Mouse (Mus musculus) liver, embryonic 12.5 days (tissue): ENCODE measurements around the gene Nhlrc1. TPM values are rescaled to one million over a fixed set of nuclear protein-coding genes. Genes with fewer than 3 reads are reported as not detected.

Experiments
- ATAC-seq: fragments of 200-750 bp; cut with Nextera tagmentation; 2 replicates; pipeline ENCODE4 v1.8.0; 2017; ENCODE audit warnings: moderate number of reproducible peaks, mild to moderate bottlenecking, moderate library complexity
- H3K27ac ChIP-seq: fragments of 300-500 bp; sonication (generic); 2 replicates; pipeline ENCODE4 v1.5.1; 2016; ENCODE audit warnings: mild to moderate bottlenecking
- H3K27me3 ChIP-seq: fragments of 300-500 bp; sonication (generic); replicated peaks from 2 replicates; pipeline ENCODE4 v1.6.1; 2016; ENCODE audit warnings: mild to moderate bottlenecking, moderate library complexity
- H3K36me3 ChIP-seq: fragments of 300-500 bp; sonication (generic); 2 replicates; pipeline ENCODE4 v1.6.1; 2016; ENCODE audit warnings: mild to moderate bottlenecking, moderate library complexity
- H3K4me1 ChIP-seq: fragments of 300-500 bp; sonication (generic); 2 replicates; pipeline ENCODE4 v1.6.1; 2016
- H3K4me2 ChIP-seq: fragments of 300-500 bp; sonication (generic); 2 replicates; pipeline ENCODE4 v1.6.1; 2016; ENCODE audit warnings: mild to moderate bottlenecking, moderate library complexity
- H3K4me3 ChIP-seq: fragments of 300-500 bp; sonication (generic); 2 replicates; pipeline ENCODE4 v1.5.1; 2016; ENCODE audit warnings: mild to moderate bottlenecking, moderate library complexity
- H3K9ac ChIP-seq: fragments of 300-500 bp; sonication (generic); 2 replicates; pipeline ENCODE4 v1.6.1; 2016; ENCODE audit warnings: mild to moderate bottlenecking, moderate library complexity
- H3K9me3 ChIP-seq: fragments of 300-500 bp; sonication (generic); replicated peaks from 2 replicates; pipeline ENCODE4 v1.6.1; 2016; ENCODE audit warnings: mild to moderate bottlenecking, moderate library complexity
- WGBS: fragments of 180-500 bp; shearing (Covaris S2); methylation state at CpG from one replicate; pipeline ENCODE4 v1.1.7; 2016; ENCODE audit not compliant: insufficient replicate concordance; 5-methylcytosine and 5-hydroxymethylcytosine counted together
- polyA plus RNA-seq: library from polyadenylated mRNA; unstranded; fragments of >200 nt; fragmentation: Nextera tagmentation; extraction: Ambion mirVana; gene quantifications from 2 replicates; pipeline ENCODE4 v1.2.1, GENCODE M21; 2016

Nhlrc1 gene
- polyA plus RNA-seq, 1 experiment from 2014 or later: 1.0 TPM

GRCm38 (mm10) chr13:46993274-46993551 lies 21.4 kb downstream of the Nhlrc1 start:
- Histone ChIP-seq H3K4me2 (no peak overlapping the region), H3K9me3 (no peaks in the 10 kb centered on the region), H3K9ac (no peak overlapping the region), H3K36me3 (no peaks in the 10 kb centered on the region), H3K27me3 (no peaks in the 10 kb centered on the region), H3K4me1 (no peaks in the 10 kb centered on the region), H3K27ac (no peak overlapping the region), H3K4me3 (no peak overlapping the region)
- 78% methylated on average over 2 of the region's 2 CpGs for WGBS
- no peak for ATAC-seq

DNA sequence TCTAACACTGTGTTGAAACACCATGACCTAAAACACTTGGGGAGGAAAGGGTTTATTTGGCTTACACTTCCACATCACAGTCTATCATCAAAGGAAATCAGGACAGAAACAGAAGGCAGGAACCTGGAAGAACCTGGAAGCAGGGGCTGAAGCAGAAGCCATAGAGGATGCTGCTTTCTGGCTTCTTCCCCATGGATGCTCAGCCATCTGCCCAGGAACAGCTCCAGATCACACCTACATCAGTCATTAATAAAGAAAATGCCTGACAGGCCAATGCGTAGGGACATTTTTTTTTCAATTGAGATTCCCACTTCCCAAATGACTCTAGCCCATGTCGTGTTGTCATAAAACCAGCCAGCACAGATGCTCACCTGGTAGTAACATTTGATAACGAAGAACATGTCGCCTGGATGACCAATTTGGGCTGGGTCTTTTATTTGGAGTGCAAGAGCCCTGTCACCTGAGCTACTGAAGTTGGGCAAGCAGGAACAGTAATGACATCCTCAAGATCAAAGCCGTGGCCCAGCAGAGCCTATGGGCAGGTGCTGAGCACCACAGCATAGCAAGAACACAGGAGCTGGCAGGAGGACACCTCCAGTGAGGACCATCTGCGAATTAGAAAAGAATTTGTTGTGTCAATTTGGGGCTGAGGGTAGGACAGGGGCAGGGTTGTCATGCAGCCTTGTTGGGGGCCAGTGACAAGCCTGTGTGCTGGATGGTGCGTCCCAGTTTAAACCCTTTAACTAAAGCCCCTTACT lies 22.0 kb downstream of the Nhlrc1 start:
- Histone ChIP-seq H3K27ac (no peak overlapping the region), H3K9ac (no peak overlapping the region), H3K4me3 (no peak overlapping the region), H3K4me2 (no peak overlapping the region), H3K36me3 (no peaks in the 10 kb centered on the region), H3K27me3 (no peaks in the 10 kb centered on the region), H3K4me1 (no peaks in the 10 kb centered on the region), H3K9me3 (no peaks in the 10 kb centered on the region)
- no peak for ATAC-seq
- WGBS: 61% methylated on average over 7 of the region's 7 CpGs

DNA sequence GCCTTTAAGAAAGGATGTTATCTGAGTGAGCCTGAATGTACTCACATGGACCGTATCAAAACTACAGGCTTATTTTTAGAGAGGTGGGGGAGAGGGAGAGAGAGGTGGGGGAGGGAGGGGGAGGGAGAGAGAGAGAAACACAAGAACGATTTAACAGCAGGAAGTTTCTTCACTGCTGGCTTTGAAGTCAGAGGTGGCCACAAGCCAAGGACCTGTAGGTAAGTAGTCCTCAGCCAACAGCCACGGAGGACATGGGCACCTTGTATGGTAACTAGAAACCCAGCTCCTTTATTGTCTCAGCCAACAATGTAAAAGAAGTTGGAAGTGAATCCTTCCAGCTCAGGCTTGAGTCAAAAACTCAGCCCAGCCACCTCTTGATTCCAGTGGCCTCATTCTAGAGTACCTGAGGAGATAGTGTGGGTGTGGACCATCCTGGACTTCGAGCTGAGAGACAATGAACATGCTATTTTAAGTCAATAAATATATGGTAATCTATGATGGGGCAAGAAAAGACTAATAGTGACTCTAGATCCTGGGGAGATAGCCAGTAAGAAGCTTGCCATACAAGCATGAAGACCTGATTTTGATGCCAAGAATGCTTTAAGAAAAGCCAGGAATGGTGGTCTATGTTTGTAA lies 24.2 kb downstream of the Nhlrc1 start:
- no peak for ATAC-seq
- H3K9ac ChIP-seq: no peak overlapping the region
- 25% methylated on average over 4 of the region's 4 CpGs for WGBS
- H3K4me1 ChIP-seq: no peaks in the 10 kb centered on the region
- H3K4me3 ChIP-seq: no peak overlapping the region
- H3K4me2 ChIP-seq: no peak overlapping the region
- no peaks in the 10 kb centered on the region for H3K27me3 ChIP-seq
- no peaks in the 10 kb centered on the region for H3K9me3 ChIP-seq
- no peak overlapping the region for H3K27ac ChIP-seq
- H3K36me3 ChIP-seq: no peaks in the 10 kb centered on the region

DNA sequence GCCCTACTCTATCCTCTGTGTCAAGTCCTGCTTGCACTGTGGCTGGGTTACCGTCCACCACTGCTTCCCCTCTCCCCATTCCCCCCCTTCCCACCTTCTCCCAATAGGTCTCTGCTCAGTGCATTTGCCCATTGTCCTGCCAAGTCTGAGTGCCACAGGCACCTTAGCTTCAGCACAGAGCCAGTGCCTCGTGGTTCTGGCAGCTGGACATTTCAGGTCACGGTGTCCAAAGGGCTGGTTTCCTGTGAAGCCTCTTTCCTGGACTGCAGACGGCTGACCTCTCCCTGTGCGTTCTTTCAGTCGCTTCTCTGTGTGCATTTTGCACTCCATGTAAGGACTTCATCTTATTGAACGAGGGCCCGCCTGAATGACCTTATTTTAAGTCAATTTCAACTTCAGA lies 26.7 kb downstream of the Nhlrc1 start:
- Histone ChIP-seq H3K4me2 (no peak overlapping the region), H3K9ac (no peak overlapping the region), H3K4me1 (no peaks in the 10 kb centered on the region), H3K36me3 (no peaks in the 10 kb centered on the region), H3K4me3 (no peak overlapping the region), H3K27ac (no peak overlapping the region), H3K9me3 (no peaks in the 10 kb centered on the region), H3K27me3 (no peaks in the 10 kb centered on the region)
- 63% methylated on average over 8 of the region's 8 CpGs for WGBS
- ATAC-seq: no peak

DNA sequence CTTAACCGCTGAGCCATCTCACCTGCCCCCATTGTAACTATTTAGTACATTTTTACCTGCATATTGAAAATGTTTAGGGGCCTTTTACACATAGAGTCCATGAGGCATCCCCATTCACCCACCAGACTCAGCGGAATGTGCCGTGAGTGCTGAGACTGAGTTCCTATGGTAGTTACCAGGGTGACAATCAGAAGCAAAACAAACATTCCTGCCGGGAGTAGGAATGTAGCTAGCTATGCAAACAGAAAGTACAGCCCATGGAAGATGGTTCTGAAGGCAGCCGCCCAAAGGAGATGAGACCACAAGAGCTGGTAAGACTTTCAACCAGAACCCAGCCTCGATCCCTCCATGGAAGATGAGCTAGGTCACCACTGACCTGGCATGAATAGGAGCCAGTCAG lies 28.4 kb downstream of the Nhlrc1 start:
- Histone ChIP-seq H3K27me3 (no peaks in the 10 kb centered on the region), H3K9ac (no peak overlapping the region), H3K27ac (no peak overlapping the region), H3K4me3 (no peak overlapping the region), H3K4me2 (no peak overlapping the region), H3K4me1 (no peaks in the 10 kb centered on the region), H3K36me3 (no peaks in the 10 kb centered on the region), H3K9me3 (no peaks in the 10 kb centered on the region)
- 73% methylated on average over 6 of the region's 6 CpGs for WGBS
- ATAC-seq: no peak

DNA sequence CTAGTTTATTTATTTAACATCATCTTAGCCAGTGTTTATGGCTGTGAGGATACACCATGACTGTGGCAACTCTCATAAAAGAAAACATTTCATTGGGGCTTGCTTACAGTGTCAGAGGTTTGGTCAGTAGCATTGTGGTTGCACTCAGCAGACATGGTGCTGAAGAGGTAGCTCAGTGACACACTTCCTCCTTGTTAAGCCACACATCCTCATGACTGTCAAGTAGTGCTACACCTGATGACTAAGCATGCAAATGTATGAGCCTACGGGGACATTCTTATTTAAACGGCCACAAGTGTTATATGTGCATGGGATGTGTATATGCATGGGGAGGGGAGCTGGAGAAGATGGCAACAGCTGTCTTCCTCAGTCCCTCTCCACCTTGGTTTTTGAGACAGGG lies 30.8 kb downstream of the Nhlrc1 start:
- no peak overlapping the region for H3K9ac ChIP-seq
- 57% methylated on average over 2 of the region's 2 CpGs for WGBS
- no peak overlapping the region for H3K27ac ChIP-seq
- H3K27me3 ChIP-seq: no peaks in the 10 kb centered on the region
- no peak for ATAC-seq
- H3K4me3 ChIP-seq: no peak overlapping the region
- peaks cover 13% of the 10 kb centered on the region for H3K4me1 ChIP-seq
- H3K9me3 ChIP-seq: no peaks in the 10 kb centered on the region
- no peaks in the 10 kb centered on the region for H3K36me3 ChIP-seq
- H3K4me2 ChIP-seq: no peak overlapping the region

GRCm38 (mm10) chr13:46979836-46980490 lies 34.7 kb downstream of the Nhlrc1 start:
- H3K9me3 ChIP-seq: no peaks in the 10 kb centered on the region
- no peak for ATAC-seq

GRCm38 (mm10) chr13:46976532-46976931 lies 38.1 kb downstream of the Nhlrc1 start:
- Histone ChIP-seq H3K4me1 (peaks cover 25% of the 10 kb centered on the region), H3K4me3 (no peak overlapping the region), H3K4me2 (no peak overlapping the region), H3K9ac (no peak overlapping the region), H3K27me3 (no peaks in the 10 kb centered on the region), H3K9me3 (no peaks in the 10 kb centered on the region), H3K36me3 (no peaks in the 10 kb centered on the region), H3K27ac (no peak overlapping the region)
- 71% methylated on average over 7 of the region's 7 CpGs for WGBS
- no peak for ATAC-seq

More at GRCm38 (mm10) chr13:46979836-46980490, 34.7 kb downstream of the Nhlrc1 start:
- H3K27ac ChIP-seq: no peak overlapping the region
- H3K36me3 ChIP-seq: no peaks in the 10 kb centered on the region
- peaks cover 23% of the 10 kb centered on the region for H3K4me1 ChIP-seq
- no peak overlapping the region for H3K9ac ChIP-seq
- no peak overlapping the region for H3K4me2 ChIP-seq
- H3K27me3 ChIP-seq: no peaks in the 10 kb centered on the region
- no peak overlapping the region for H3K4me3 ChIP-seq
- 18% methylated on average over 13 of the region's 13 CpGs for WGBS

DNA sequence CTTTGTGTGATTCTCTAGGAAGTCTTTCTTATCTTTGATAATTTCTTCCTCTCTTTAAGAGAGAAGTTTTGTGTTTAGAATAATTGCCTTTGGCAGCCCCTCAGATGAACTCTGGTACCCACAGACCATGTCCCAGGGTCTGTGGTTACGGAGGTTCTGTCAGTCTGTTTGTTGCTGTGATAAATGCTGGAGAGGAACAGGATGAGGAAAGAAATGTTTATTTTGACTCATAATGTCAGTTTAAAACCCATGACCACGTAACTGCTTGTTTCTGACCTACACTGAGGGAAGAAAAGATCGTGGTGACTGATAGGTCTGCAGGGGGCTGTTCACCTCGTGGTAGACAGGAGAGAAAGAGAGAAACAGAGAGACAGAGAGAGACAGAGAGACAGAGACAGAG lies 38.7 kb downstream of the Nhlrc1 start:
- peaks cover 25% of the 10 kb centered on the region for H3K4me1 ChIP-seq
- no peak overlapping the region for H3K27ac ChIP-seq
- H3K9ac ChIP-seq: no peak overlapping the region
- no peaks in the 10 kb centered on the region for H3K9me3 ChIP-seq
- no peak overlapping the region for H3K4me2 ChIP-seq
- WGBS: 17% methylated on average over 4 of the region's 4 CpGs
- H3K27me3 ChIP-seq: no peaks in the 10 kb centered on the region
- no peak overlapping the region for H3K4me3 ChIP-seq
- no peaks in the 10 kb centered on the region for H3K36me3 ChIP-seq
- no peak for ATAC-seq

- H3K36me3 ChIP-seq: no peaks in the 10 kb centered on the region
- no peak overlapping the region for H3K9ac ChIP-seq
- peaks cover 21% of the 10 kb centered on the region for H3K4me1 ChIP-seq
- H3K27ac ChIP-seq: no peak overlapping the region
- ATAC-seq: peak; percentile 51; the same call in 1 of the 2 replicates
- no peaks in the 10 kb centered on the region for H3K27me3 ChIP-seq
- WGBS: 52% methylated on average over 14 of the region's 14 CpGs
- no peaks in the 10 kb centered on the region for H3K9me3 ChIP-seq
- H3K4me2 ChIP-seq: peak overlapping the region; percentile 44
- H3K4me3 ChIP-seq: peak overlapping the region; percentile 26
Measured at GRCm38 (mm10) chr13:46975031-46975551, 39.6 kb downstream of the Nhlrc1 start.

DNA sequence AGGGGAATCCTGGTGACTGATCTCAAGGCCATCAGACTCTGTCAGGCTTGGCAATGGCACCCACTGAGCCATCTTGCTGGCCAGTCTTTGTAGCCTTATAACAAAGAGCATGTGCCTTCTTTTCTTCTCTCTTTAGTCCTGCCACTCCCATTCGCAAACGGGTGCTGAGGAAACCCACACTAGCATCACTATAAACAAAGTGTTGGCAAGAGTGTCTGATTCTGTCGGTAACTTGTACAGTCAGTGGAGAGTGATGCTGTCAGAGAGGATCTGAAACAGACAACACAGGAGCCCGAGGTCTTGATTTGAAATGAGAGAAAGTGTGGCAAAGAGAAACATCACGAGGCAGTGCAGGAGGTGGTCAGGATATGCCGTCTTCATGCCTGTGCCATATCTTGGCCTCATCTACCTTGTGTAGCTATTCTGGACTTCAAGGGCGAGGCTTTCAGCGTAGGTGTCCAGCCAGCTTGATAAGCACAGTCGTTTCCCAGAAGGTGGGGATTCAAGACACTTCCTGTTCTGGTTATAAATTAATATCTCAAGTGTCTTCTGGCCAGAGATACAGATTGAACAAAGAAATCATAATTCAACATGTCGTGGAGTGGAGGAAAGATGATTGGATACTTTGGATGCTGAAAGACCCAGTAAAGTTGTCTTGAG lies 44.2 kb downstream of the Nhlrc1 start:
- no peak overlapping the region for H3K27ac ChIP-seq
- 40% methylated on average over 10 of the region's 10 CpGs for WGBS
- ATAC-seq: no peak
- 0 out of 2 replicates have a peak, but pooled peaks cover 2% of the 10 kb centered on the region for H3K27me3 ChIP-seq
- no peak overlapping the region for H3K9ac ChIP-seq
- no peak overlapping the region for H3K4me2 ChIP-seq
- H3K9me3 ChIP-seq: no peaks in the 10 kb centered on the region
- H3K4me1 ChIP-seq: peaks cover 7% of the 10 kb centered on the region
- H3K4me3 ChIP-seq: no peak overlapping the region
- no peaks in the 10 kb centered on the region for H3K36me3 ChIP-seq

GRCm38 (mm10) chr13:46968626-46969025 lies 46.0 kb downstream of the Nhlrc1 start:
- Histone ChIP-seq H3K9ac (no peak overlapping the region), H3K36me3 (no peaks in the 10 kb centered on the region), H3K4me2 (no peak overlapping the region), H3K9me3 (no peaks in the 10 kb centered on the region), H3K4me3 (no peak overlapping the region), H3K27me3 (0 out of 2 replicates have a peak, but pooled peaks cover 2% of the 10 kb centered on the region), H3K4me1 (no peaks in the 10 kb centered on the region), H3K27ac (no peak overlapping the region)
- no peak for ATAC-seq
- WGBS: 77% methylated on average over 2 of the region's 2 CpGs
